Mouse (Mus musculus): ENCODE results near the gene Vrtn. TPM values are rescaled to one million over a fixed set of nuclear protein-coding genes. Genes with fewer than 3 reads are reported as not detected.
A peak's percentile ranks its signal among the peaks of the same experiment; 100 is the strongest.

Gene Vrtn
- total RNA-seq (2021) = not detected
- long read RNA-seq = 0 reads

DNA sequence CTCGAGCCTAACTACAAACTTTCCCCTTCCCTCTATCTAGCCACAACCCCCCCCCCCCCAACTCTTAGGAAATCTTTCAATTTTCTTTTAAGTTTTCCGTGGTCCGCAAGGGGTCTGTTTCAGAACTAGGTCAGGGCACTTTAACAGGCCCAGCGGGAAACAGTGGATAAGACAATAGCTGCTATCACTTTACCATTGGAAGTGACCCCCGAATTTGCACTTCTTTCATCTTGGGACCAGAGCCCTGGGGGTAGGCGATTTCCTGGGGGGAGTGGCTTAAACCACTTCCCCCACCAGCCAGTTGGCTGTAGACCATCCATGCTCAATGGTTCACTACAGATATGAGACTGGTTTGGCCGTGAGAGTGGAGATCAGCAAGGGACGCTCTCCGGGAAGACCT, at the start of gene Vrtn:
TSS of gene Vrtn (plus strand) at position 366 of the 400 bp plus-strand sequence.
- DNase-seq (ENCODE audit: low spot score in 2 of 2) = no peak

GRCm38 (mm10) chr12:84598324-84598723, 42.5 kb upstream of the Vrtn start:
- no peak for DNase-seq (ENCODE audit: low spot score in 2 of 2)

DNA sequence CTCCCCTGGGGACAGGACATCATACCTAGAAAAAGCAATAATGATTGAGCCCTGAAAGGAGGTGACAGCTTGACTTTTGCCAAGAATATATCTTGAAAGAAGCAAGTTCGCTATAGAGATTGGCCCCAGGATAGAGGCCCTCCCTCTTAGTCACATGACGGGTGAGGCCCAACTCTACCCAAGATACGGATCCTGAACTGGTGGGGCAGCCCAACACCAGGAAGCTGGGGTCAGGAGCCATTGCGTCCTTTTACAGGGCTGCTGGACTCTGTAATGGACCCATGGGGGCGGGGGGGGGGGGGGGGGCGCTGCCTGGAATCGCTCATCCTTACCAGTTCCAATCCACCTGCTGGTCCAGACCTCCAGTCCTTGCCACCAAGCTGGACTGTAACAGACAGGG, 36.8 kb upstream of the Vrtn start:
- DNase-seq (ENCODE audit: low spot score in 2 of 2) = no peak

- DNase-seq (ENCODE audit: low spot score in 2 of 2) = peak in 1 of 2 experiments; percentile 28
Measured at GRCm38 (mm10) chr12:84605860-84606259, 35.0 kb upstream of the Vrtn start.

- no peak for DNase-seq (ENCODE audit: low spot score in 2 of 2)
Measured at GRCm38 (mm10) chr12:84611718-84612117, 29.1 kb upstream of the Vrtn start.

DNA sequence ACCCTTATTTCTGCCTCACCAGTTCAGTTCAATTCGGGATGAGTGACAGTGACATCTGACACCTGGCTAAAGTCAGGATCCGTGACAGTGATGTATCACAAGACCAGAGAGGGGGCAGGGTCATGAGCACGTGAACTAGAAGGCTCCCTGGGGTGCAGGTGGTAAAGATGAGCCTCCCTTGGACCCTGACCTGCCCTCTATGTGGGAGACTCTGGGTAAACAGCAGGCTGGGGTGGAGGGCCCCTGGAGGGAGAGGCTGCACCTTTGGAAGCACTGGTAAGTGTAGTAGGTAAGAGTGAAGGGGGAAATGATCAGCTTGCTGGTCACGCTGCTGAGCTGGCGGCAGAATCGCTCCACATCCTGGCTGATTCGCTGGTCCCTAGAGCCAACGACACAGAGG, 28.3 kb upstream of the Vrtn start:
- DNase-seq (ENCODE audit: low spot score in 2 of 2) = no peak

DNA sequence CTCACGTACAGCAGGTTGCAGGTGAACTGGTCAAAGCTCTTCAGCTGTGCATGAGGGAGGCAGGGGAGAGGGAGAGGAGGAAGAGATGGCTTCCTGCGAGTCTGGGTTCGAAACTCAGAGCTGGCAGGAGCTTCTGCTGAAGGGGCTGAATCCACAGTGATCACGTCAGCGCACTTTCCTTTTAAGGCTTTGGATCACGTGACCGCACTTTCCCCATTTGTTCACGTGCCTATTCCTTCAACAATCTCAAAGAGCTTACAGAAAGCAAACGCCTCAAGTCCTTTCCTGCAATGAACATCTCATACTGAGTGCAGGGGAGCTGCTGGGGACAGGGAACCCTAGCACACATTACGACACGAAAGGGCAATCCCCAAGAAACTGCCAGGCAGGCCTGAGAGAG, 26.8 kb upstream of the Vrtn start:
- DNase-seq (ENCODE audit: low spot score in 2 of 2) = no peak

DNA sequence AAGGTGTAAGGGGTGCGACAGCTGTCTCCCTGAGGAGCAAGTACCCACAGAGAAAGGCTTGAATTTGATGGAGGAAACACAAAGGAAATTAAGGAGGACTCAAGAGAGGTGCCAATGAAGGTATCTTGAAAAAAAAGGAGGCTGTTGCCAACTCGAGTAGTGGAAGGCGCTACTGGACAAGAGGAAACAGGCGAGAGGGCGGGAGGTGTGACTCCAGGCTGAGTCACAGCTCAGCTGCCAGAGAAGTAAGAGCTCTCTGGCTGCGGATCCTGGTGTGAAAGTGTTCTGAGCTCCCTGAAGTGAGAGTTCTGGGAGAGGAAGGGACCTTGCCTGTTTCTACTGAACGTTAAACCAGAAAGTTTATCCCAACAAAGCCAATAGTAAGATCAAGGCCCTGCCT, 26.3 kb upstream of the Vrtn start:
- no peak for DNase-seq (ENCODE audit: low spot score in 2 of 2)

- DNase-seq (ENCODE audit: low spot score in 2 of 2) = peak; percentile 87 to 92
Measured at GRCm38 (mm10) chr12:84616977-84617630, 23.7 kb upstream of the Vrtn start, which contains the start of gene Abcd4. TSS of gene Abcd4 (minus strand) at chr12:84617413.

DNA sequence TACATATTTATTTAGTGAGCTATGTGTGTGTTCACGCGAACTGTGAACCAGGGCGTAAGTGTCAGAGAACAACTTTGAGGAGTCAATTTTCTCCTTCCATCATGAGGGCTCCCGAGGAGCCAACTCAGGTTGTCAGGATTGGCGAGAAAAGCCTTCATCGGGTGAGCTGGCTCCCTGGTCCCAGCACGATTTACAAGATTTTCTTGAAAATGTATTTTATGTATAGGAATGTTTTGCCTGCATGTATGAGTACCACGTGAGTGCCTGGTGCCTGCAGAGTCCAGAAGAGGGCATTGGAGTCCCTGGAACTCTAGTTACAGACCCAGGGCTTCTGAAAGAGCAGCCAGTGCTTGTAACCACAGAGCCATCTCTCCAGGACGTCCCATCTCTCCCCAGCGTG, 23.2 kb upstream of the Vrtn start:
- no peak for DNase-seq (ENCODE audit: low spot score in 2 of 2)

GRCm38 (mm10) chr12:84620975-84621374, 19.8 kb upstream of the Vrtn start:
- DNase-seq (ENCODE audit: low spot score in 2 of 2) = no peak

DNA sequence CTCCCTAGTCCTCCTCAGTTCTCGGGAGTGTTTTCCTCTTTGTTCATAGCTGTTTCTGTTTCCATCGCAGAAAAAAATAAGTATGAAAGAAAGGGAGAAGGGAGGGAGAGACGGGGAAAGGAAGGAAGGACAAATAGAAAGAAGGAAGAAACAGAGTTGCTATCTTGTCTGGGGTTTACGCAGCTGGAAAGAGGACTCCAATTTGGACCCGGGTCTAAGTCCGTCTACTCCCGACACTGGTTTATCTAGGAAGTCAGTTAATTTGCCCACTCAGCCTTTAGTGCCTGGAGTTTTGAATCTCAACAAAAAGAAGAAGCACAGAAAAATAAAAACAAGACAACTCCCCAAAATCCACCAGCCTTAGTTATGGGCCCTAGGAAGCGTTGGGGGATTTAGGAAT, 16.2 kb upstream of the Vrtn start:
- DNase-seq (ENCODE audit: low spot score in 2 of 2) = no peak

- DNase-seq (ENCODE audit: low spot score in 2 of 2) = peak in 1 of 2 experiments; percentile 18
Measured at GRCm38 (mm10) chr12:84625116-84625515, 15.7 kb upstream of the Vrtn start.

DNA sequence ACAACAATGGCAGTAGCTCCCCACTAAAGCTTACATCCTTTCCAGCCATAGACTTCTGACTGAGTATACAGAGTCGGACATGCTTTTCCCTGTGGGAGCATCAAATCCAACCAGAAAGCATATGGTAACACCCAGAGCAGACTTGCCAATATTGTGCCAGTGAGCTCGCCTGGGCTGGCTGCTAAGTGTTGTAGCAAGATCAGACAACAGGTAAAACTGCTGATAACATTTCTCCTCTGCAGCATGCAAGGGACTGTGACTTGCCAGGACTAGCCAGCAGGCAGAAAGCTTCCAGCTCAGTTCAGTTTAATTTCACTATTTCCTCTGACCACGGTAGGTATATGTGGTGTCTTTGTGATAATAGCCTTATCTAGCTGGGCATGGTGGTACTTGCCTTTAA, 9.0 kb upstream of the Vrtn start:
- no peak for DNase-seq (ENCODE audit: low spot score in 2 of 2)

- DNase-seq (ENCODE audit: low spot score in 2 of 2) = no peak
Measured at GRCm38 (mm10) chr12:84640253-84640652, 566 bp upstream of the Vrtn start.

DNA sequence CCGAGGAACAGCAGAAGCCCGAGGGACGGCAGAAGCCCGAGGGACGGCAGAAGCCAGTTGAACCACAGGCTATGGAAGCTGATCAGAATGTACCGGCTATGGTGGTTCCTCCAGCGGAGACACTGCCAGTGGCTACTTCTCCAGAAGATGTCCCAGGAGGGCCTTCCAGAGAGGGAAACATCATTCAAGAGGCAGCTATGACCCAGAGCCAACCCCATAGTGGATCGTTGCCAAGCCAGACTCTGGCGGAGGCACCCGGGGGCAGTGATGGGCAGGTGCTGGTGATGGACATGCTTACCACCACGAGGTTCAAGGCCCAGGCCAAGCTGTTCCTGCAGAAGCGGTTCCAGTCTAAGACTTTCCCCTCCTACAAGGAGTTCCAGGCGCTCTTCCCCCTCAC, 9.4 kb downstream of the Vrtn start:
- DNase-seq (ENCODE audit: low spot score in 2 of 2) = no peak

DNA sequence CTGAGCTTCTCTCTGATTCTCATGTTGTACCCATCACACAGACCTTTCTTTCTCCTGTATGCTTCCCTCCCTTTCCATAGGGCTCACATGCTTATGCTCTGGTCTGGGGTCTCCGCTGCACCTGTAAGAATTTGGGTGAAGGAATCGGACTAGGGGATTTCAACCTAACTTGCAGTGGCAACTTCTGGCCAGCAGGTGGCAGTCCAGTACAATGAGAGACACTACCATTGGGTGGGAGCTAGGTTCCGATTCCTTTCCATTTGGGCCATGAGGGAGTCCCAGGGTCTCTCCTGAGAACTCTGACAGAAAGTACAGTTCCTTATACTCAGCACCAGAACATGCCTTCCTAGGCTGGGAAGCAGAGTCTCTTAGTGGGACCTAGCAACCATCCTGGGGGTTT, 13.1 kb downstream of the Vrtn start:
- peak; percentile 80 to 84 for DNase-seq (ENCODE audit: low spot score in 2 of 2)

GRCm38 (mm10) chr12:84670555-84670954, 29.7 kb downstream of the Vrtn start:
- peak in 1 of 2 experiments; percentile 16 for DNase-seq (ENCODE audit: low spot score in 2 of 2)

GRCm38 (mm10) chr12:84671646-84672045, 30.8 kb downstream of the Vrtn start:
- DNase-seq (ENCODE audit: low spot score in 2 of 2) = no peak

- no peak for DNase-seq (ENCODE audit: low spot score in 2 of 2)
Measured at GRCm38 (mm10) chr12:84674666-84675526, 34.1 kb downstream of the Vrtn start.

DNA sequence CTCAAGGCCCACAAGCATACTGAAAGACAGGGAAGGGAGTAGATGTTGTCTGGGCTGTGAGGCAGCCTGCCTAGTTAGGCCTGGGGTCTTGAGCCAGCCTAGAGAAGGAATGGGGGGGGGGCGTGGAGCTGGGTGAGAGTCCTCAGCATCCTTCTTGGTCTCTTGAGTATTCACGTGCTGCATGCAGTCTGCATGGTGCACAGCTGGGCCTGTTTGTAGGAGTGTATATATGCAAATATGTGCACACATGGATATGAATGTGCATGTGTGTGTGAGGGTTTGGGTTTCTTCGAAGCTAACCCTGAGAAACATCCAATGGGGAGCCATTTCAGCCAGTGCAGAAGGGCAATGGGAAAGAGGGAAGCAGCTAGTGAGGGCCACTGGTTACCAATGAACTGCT, 35.2 kb downstream of the Vrtn start:
- DNase-seq (ENCODE audit: low spot score in 2 of 2) = no peak

DNA sequence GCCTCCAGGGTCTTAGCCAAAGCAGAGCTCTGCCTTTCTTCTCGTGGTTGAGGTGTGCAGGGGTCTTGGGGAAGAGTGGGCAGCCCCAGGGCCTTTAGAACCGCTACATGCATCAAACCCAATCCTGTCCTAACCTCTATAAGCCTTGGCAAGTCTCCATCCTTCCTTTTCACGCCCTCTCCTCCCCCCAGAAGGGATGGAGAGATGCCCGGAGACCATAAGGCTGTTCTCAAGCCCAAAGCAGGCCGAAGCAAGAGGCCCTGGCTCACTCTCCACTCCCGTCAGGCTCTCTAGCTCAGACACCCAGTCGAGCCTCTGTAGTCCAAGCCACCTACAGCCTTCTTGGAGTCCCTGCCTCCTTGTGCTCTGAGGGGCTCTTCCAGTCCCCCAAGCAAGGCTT, 43.8 kb downstream of the Vrtn start:
- DNase-seq (ENCODE audit: low spot score in 2 of 2) = no peak

- no peak for DNase-seq (ENCODE audit: low spot score in 2 of 2)
Measured at GRCm38 (mm10) chr12:84686176-84686575, 45.4 kb downstream of the Vrtn start.

All from layer of hippocampus, postnatal 10 days (tissue).